Mouse (Mus musculus): Measurements from ENCODE around the gene Edil3.
"Not testable (repeated sequence)": the region's sequence is repeated elsewhere in the genome, so short reads cannot be mapped to it uniquely, and the experiment has no call there.

Edil3 gene

GRCm38 (mm10) chr13:89007696-89008427, 186.6 kb downstream of the Edil3 start:
- no peak for DNase-seq

- DNase-seq: no peak
Observed at GRCm38 (mm10) chr13:89012500-89012899, 191.2 kb downstream of the Edil3 start.

- DNase-seq: no peak
Observed at GRCm38 (mm10) chr13:89029817-89030539, 208.7 kb downstream of the Edil3 start.

GRCm38 (mm10) chr13:89035711-89036110, 214.4 kb downstream of the Edil3 start:
- DNase-seq: no peak

- no peak for DNase-seq
Observed at GRCm38 (mm10) chr13:89041495-89041894, 220.2 kb downstream of the Edil3 start.

GRCm38 (mm10) chr13:89070132-89070531, 248.9 kb downstream of the Edil3 start:
- DNase-seq: not testable (repeated sequence)

GRCm38 (mm10) chr13:89076212-89076611, 254.9 kb downstream of the Edil3 start:
- no peak for DNase-seq

- DNase-seq: no peak
Observed at GRCm38 (mm10) chr13:89105889-89106288, 284.6 kb downstream of the Edil3 start.

GRCm38 (mm10) chr13:89117551-89117950, 296.3 kb downstream of the Edil3 start:
- DNase-seq: no peak

GRCm38 (mm10) chr13:89119809-89120208, 298.5 kb downstream of the Edil3 start:
- DNase-seq: no peak

- no peak for DNase-seq
Observed at GRCm38 (mm10) chr13:89122511-89123253, 301.4 kb downstream of the Edil3 start.

- DNase-seq: no peak
Observed at GRCm38 (mm10) chr13:89123396-89123795, 302.1 kb downstream of the Edil3 start.

GRCm38 (mm10) chr13:89146056-89146547, 324.8 kb downstream of the Edil3 start:
- DNase-seq: no peak

GRCm38 (mm10) chr13:89151878-89152277, 330.6 kb downstream of the Edil3 start:
- DNase-seq: no peak

GRCm38 (mm10) chr13:89167960-89168359, 346.7 kb downstream of the Edil3 start:
- DNase-seq: no peak

- DNase-seq: no peak
Observed at GRCm38 (mm10) chr13:89170040-89170439, 348.8 kb downstream of the Edil3 start.

GRCm38 (mm10) chr13:89175154-89175553, 353.9 kb downstream of the Edil3 start:
- DNase-seq: no peak

GRCm38 (mm10) chr13:89189051-89189450, 367.8 kb downstream of the Edil3 start:
- no peak for DNase-seq

GRCm38 (mm10) chr13:89197019-89197418, 375.7 kb downstream of the Edil3 start:
- no peak for DNase-seq

- no peak for DNase-seq
Observed at GRCm38 (mm10) chr13:89199275-89199674, 378.0 kb downstream of the Edil3 start.

- DNase-seq: no peak
Observed at GRCm38 (mm10) chr13:89238104-89238503, 416.8 kb downstream of the Edil3 start.

- DNase-seq: no peak
Observed at GRCm38 (mm10) chr13:89253990-89254642, 432.8 kb downstream of the Edil3 start.

- no peak for DNase-seq
Observed at GRCm38 (mm10) chr13:89256906-89257305, 435.6 kb downstream of the Edil3 start.
